Mouse (Mus musculus) lung, postnatal 25 days (tissue): ENCODE measurements around the gene Bach2.
A peak's percentile ranks its signal among the peaks of the same experiment; 100 is the strongest.

Source experiments
- DNase-seq: peaks from one replicate; pipeline ENCODE4 v3.0.0; 2022; ENCODE audit warnings: low spot score

Bach2 gene

GRCm38 (mm10) chr4:32250333-32251004, 11.9 kb downstream of the Bach2 start:
- DNase-seq = peak; percentile 74

DNA sequence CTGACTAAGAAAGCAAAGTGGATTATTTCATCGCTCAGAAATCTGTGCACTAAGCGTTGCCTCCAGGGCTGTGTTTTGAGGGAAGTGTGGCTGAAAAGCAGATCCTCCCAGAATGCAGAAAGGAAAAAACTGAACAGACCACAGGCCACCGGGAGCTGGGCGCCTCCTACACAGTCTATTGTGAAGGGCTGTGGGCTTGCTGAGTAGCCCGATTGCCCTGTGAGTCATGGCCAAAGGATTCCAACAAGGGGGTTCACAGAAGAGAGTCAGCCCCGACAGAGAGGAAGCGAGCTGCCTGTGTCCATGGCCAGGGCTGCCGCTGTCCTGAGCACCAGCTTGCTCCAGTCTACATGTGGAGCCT, 12.4 kb downstream of the Bach2 start:
- DNase-seq = peak; percentile 48

DNA sequence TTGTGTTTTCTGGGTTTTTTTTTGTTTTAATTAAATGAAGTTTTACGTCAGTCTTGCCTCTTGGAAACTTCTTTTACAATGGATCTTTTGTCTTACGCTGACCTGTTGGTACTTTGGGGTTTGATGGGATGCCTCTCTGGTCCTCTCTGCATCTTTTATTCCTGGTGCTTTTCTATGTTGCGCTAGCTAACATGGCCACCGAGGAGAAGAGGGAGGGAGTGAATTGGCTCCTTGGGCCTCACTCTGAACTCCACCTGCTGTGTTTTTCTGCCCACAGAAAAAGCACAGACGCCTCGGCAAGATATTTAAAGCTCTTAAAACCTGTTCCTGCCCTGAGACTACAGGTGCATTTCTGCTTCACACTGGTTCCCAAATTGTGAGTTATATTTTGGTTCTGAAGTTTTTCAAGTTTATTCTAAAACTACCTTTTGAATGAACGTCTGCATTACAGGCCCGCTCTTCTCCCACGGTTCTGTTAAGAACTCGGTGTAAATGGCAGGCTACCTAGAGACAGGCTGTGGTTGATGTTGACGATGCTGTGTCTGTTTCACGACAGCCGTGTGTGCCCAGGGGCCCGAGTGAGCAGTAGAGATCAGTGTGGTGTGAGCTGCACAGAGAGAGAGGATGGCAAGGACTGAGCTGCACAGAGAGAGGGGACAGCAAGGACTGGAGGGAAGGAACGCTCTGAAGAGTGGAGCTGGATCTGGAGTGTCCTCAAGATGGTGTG, 13.5 kb downstream of the Bach2 start:
- no peak for DNase-seq

DNA sequence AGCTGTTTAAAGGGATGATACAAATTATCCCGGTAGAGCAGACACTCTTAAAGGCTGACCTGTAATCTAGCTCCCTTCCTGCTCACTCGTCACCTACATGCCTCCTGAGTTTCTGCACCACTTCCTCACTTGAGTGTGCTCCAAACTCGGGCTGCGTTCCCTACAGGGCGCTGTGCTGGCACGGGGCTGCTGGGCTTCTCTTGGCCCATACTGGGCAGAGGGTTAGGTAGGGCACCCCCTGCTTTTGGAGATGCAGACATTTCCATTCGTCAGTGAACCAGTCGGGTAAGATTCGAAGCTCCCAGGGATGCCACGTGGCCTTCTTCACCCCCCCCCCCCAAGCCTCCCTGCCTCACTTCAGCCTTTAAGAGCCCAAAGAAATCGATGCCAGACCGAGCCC, 19.1 kb downstream of the Bach2 start:
- DNase-seq = no peak

GRCm38 (mm10) chr4:32258093-32258492, 19.5 kb downstream of the Bach2 start:
- DNase-seq = peak; percentile 34

DNA sequence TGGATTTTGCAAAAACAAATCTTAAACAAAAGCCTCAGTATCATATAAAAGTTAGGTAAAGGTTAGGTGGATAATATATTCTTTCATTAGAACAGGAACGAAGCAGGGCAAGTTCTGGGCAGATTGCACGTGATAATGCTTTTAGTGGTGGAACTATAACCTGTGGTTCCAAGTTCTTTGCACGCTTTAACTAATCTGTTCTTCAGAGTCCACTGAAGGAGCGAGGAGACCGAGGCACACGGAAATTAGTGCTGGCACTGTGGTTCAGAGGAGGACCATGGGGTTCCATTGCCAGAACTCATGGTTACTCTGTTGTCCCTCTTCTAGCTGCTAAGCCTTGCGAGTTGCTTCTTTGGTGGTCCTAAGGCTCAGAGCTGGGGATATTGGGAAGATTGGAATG, 20.0 kb downstream of the Bach2 start:
- no peak for DNase-seq

DNA sequence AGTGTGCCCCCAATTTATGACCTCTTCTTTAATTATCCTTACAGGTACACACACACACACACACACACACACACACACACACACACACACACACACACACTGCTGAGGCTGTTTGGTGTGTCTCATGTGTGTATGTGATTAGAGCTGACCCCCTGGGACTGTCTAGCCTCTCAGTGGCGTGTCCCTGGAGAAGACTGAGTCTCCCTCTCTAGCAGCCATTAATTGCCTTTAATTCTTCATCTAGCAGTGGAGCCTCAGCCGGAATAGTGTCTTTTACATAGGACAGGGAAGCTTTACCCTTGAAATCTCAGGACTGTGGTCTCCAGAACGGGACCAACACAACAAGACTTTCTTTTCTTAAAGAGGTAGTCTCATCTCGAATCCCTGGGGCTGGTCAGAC, 22.3 kb downstream of the Bach2 start:
- no peak for DNase-seq

- DNase-seq = no peak
Observed at GRCm38 (mm10) chr4:32262825-32263684, 24.5 kb downstream of the Bach2 start.

GRCm38 (mm10) chr4:32263685-32264038, 25.1 kb downstream of the Bach2 start:
- DNase-seq = no peak

GRCm38 (mm10) chr4:32264892-32265291, 26.3 kb downstream of the Bach2 start:
- DNase-seq = peak; percentile 61

DNA sequence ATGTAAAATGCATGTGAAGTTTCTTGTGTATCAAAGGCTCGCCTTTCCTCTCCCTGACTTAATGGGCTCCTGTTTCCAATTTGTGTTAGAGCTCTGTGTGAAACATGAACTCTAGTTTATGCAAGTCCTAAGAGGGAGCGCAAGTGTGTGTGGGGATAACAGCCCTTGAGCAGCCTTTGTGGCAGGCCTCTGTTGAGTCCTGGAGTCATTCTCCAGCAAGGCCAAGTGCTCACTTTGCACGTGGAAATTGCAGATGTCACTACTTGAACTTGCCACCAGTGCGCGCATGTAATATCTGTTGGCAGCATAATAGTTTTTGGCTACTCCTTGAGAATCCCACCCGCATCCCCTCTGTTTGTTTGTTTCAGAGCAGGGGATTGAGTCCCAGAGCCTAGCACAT, 28.1 kb downstream of the Bach2 start:
- no peak for DNase-seq

DNA sequence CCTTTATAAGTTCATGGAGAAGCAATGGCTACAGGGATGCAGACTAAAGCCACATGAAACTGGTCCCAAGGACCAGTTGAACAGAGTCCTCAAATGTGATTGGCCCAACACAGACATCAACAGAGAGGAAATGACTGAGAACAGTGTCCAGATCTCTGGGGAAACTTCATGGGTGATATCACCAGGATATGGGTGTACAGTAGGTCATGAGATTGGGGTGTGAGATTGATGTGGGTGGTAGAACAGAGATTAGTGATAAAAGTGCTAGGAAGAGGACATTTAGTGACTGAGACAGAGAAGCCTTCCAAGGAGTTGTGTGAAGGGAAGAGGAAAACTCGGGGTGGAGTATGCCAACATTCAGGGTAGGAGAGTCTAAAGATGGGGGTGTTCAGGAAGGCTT, 29.4 kb downstream of the Bach2 start:
- no peak for DNase-seq

DNA sequence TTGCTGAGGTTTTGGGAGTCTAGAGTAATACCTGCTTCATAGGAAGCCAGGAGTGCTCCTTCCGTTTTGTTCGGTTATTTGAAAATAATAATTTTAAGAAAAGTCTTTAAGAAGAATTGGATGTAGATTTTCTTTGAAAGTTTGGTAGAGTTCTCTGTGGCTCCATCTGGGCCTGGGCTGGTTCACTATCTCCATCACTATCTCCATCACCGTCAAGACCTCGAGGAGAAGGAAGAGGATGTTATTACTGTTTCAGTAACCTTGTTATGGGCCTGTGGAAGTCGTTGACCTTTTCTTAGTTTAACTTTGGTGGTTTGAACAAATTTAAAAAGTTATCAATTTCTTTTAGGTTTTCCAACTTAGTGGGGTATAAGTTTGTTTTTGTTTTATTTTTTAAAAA, 33.8 kb downstream of the Bach2 start:
- DNase-seq = no peak

DNA sequence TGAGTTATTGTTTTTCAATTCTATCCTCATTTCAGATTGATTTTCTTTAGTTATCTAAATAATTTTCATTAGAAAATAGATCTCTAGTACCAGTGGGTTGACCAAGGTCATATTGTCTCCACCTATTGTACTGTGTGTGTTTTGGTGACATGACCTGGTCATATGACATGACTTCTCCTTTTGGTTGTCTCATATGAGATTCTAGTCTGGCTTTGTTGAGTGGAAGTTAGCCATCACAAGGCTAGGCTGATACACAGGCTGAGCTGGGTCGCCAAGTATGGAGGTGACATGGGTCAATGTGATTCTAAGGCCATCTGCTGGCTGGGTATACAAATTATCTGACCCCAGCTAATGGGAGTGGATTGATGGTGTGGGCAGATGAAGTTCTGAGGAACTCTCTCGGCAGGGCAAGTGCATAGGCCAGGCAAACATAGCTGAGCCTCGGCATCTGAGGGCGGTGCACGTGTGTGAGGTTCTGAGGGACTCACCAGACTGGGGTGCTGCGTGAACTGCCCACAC, 36.2 kb downstream of the Bach2 start:
- DNase-seq = no peak

- no peak for DNase-seq
Observed at GRCm38 (mm10) chr4:32279842-32280241, 41.2 kb downstream of the Bach2 start.

GRCm38 (mm10) chr4:32280401-32280800, 41.8 kb downstream of the Bach2 start:
- DNase-seq = peak; percentile 34

- no peak for DNase-seq
Observed at GRCm38 (mm10) chr4:32281306-32281705, 42.7 kb downstream of the Bach2 start.

- DNase-seq = no peak
Observed at GRCm38 (mm10) chr4:32286405-32286804, 47.8 kb downstream of the Bach2 start.

- DNase-seq = peak; percentile 49
Observed at GRCm38 (mm10) chr4:32288036-32288860, 49.6 kb downstream of the Bach2 start.

- DNase-seq = no peak
Observed at GRCm38 (mm10) chr4:32289845-32290244, 51.2 kb downstream of the Bach2 start.

DNA sequence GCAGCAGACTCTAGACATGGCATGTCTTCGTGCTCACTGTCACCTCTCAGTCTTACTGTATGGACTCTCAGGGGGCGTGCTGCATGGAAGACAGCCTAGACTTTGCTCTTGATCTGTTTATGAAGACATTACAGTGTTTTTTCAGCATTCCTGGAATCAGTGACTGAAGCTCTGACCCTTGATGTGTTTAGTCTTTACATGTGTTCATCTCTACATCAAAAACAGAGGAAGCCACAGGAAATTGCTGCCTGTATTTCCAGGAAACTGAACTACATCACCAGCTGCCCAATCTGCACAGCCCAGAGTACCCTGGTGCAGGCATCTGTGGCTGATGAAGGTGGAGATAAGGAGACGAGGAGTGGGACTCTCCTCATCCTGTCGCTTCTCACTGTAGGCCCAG, 52.8 kb downstream of the Bach2 start:
- no peak for DNase-seq

GRCm38 (mm10) chr4:32293686-32294265, 55.2 kb downstream of the Bach2 start:
- DNase-seq = no peak
